Mouse (Mus musculus): ENCODE measurements around the gene Dda1. TPM values are rescaled to one million over a fixed set of nuclear protein-coding genes. Genes with fewer than 3 reads are reported as not detected.
"Not testable (repeated sequence)": the region's sequence is repeated elsewhere in the genome, so short reads cannot be mapped to it uniquely, and the experiment has no call there.

Gene Dda1
- polyA plus RNA-seq, 1 experiment: 103 TPM

DNA sequence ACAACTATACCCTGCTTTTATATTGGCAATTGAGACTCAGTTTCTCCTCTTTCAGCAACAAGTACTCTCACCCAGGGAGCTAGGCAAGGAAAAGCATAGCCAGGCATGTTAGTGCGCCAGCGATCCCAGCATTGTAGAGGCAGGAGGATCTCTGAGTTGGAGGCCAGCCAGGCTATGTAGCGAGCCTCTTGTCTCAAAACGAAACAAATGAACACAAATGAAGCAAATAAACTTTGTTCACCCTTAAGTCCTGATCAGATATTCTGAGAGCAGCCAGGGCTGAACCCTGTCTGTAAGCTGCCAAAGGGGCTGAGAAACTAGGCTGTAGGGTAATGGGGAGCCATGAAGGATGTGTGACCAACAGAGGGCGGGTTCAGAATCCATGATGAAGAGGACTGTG, 26.8 kb downstream of the Dda1 start:
- no peak for DNase-seq (ENCODE audit: low read depth)

DNA sequence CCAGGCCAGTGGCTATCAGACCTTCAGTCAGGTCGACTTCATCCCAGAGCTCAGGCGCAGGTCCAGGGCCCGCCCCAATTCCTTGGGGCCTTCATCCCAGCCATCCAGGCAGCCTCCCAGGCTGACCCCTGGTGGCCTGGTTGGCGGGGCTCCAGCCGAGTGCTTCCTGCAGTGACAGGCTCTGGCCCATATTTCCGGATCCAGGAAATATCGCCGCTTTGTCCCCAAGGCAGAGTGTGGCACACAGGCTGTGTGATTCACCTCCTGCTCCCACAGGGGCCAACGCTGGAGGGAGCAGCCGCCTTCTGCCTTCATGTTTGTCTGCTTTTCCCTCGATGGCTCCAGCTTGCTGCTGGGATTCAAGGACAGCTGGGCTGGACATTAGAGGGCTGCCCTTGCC, 27.5 kb downstream of the Dda1 start:
- no peak for DNase-seq (ENCODE audit: low read depth)

- DNase-seq (ENCODE audit: low read depth): no peak
These were observed 28.2 kb downstream of the Dda1 start for GRCm38 (mm10) chr8:71497077-71497645.

GRCm38 (mm10) chr8:71497881-71498501, 29.0 kb downstream of the Dda1 start:
- DNase-seq (ENCODE audit: low read depth): no peak

DNA sequence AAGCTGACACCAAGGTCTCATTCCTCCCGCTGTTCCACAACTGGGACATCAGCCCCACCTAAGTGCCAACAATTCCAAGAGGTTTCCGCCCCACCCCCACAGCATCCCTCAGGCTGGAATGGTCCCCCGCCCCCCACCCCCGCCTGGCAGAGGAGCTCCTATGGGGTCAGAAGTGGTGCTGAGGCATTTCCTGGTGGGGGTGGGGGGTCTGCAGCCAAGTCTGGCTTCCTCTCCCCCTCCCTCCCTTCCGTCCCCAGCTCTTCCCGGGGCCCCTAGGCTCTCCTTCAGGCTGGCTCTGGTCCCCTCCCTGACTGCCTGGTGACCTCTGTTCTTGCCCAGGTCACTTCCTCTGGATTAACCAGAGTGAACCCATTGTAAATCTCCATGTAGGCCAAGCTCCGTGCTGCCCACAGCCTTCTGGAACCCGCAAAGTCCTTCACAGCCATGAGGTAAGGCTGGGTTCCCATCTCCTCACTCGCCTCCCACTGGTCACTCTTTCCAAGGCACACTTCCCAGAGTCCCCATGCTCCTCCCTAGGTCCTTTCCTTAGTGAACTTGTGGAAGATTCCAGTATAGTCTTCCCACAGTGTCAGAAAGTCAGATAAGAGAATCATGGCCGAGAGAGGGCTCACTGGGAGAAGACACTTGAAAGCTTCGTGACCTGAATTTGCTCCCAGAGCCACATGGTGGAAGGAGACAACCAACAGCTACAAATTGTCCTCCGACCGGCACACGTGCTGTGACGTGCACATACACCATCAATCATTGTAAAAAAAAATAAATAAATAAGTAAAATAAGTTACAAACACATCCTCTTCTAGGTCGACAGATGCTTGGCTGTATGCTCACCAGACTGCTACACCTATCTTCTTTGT, 30.1 kb downstream of the Dda1 start:
- no peak for DNase-seq (ENCODE audit: low read depth)

GRCm38 (mm10) chr8:71504349-71504748, 35.4 kb downstream of the Dda1 start:
- DNase-seq (ENCODE audit: low read depth): no peak

DNA sequence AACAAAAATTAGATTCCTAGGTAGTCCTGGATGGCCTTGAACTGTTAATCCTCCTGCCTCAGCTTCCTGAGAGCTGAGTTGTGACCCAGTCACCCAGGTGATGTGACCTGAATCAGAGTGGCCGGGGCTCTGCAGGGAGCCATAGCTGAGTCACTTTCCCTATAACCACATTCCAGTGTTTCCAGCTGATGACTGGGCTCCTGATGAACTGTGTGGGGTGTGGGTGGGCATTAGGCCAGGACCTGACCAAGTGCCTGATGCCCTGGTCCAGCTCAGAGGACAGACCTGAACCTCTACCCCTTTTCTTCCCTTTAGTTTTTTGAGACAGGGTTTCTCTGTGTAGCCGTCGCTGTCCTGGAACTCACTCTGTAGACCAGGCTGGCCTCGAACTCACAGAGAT, 36.3 kb downstream of the Dda1 start:
- no peak for DNase-seq (ENCODE audit: low read depth)

DNA sequence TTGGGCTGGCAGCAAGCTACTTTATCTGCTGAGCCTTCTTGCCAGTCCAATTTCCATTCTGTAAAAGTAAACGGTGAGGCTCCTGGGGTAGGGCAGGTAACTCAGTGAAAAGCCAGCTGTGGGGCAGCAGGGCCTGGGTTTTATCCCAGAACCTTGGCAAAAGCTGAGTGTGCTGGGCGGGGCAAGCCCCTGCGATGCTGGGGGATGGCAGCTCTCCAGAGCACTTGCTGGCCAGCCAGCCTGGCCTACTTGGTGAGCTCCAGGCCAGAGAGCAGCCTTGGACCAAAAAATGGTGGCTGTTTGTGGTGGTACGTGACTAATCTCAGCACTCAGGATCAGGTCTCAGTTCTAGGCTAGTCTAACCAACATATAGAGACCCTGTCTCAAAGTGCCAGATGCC, 37.0 kb downstream of the Dda1 start:
- no peak for DNase-seq (ENCODE audit: low read depth)

DNA sequence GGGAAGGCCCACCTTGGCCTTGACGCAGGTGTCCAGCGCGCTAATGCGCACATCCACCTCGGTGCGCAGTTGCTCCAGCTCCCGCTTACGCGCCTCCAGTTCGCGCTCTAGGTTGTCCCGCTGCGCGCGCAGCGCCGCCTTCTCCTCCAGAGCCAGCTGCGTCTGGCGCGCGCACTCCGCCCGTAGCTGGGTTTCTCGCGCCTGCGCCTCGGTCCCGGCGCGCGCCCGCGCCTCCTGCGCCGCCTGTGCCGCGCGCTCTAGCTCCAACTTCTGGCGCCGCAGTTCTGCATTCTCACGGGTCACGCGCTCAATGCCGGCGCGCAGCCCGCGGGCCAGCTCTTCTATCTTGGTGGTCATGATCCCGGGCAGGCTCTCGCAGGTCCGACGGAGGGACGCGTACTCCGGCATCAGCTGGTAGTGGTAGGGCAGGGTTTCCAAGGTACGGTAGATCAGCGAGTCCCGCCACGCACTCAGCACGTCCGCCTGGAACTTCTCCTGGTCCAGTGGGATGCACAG, 38.6 kb downstream of the Dda1 start:
- DNase-seq (ENCODE audit: low read depth): no peak

DNA sequence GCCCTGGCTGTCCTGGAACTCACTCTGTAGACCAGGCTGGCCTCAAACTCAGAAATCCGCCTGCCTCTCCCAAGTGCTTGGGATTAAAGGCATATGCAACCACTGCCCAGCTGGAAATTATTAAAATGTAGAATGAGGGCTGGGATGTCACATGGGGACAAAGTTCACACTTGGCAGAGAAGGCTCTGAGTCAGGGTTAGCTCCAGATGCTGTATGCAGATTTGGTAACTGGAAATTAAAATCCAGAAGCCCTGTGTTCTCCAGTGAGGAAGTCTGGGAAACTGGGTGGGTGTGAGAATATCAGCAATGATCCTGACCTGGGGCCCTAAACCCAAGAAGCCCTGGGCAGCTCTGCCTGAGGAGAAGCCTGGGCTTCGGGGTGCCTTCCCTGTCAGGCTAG, 40.3 kb downstream of the Dda1 start:
- DNase-seq (ENCODE audit: low read depth): no peak

DNA sequence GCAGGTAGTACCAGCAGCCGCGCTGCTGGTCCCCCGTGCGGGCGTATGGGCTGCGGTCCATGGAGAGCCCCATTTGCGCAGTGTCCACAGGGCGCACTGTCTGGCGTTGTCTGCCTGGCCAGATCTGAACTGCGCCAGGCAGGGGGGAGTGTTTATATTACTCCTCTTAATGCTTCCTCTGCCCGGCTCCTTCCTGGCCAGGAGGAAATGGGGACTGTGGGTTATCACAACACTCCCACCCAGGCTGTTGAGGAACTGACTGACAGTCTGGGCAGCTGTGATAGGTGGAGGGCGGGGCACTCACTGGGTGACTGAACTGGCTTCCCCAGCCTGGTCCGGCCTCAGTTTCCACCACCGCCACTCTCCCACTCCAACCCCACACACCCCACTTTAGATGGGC, 42.6 kb downstream of the Dda1 start, which contains the start of gene Plvap:
Gene Plvap (minus strand): TSS at position 109 of the 400 bp plus-strand sequence.
- DNase-seq (ENCODE audit: low read depth): no peak

- no peak for DNase-seq (ENCODE audit: low read depth)
These were observed 44.2 kb downstream of the Dda1 start for GRCm38 (mm10) chr8:71513018-71513754.

DNA sequence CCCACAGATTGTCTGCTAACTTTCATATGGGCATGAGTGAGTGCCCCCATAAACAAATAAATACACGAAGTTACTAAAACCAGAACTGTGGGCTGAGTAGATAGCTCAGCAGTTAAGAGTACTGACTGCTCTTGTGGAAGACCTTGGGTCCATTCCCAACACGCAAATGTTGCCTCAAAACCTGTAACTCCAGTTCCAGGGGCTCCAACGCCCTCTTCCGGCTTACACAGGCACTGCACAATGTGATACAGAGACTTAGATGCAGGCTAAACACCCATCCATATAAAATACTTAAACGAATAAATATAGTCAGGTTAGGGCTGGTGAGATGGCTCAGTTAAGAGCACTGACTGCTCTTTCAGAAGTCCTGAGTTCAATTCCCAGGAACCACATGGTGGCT, 46.0 kb downstream of the Dda1 start:
- no peak for DNase-seq (ENCODE audit: low read depth)

DNA sequence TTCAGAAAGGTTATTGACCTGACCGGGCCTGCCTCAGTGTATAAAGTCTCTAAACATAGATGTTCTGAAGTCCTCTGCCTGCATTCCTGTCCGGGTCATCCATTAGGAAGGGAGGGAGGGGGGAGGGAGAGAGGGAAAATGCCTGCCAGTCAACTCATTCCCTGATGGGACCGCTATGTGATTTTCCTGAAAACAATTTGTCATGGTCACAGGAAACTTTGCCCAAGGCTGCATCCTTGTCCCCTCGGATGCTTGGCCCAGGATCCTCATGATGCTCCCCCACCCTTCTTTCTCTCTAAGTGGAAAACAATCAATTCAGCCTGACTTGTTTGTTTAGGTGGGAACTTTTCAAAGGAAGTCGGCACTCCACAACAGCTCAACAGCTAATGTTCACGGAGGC, 47.8 kb downstream of the Dda1 start:
- no peak for DNase-seq (ENCODE audit: low read depth)

GRCm38 (mm10) chr8:71519037-71519825, 50.2 kb downstream of the Dda1 start:
- not testable (repeated sequence) for DNase-seq (ENCODE audit: low read depth)

DNA sequence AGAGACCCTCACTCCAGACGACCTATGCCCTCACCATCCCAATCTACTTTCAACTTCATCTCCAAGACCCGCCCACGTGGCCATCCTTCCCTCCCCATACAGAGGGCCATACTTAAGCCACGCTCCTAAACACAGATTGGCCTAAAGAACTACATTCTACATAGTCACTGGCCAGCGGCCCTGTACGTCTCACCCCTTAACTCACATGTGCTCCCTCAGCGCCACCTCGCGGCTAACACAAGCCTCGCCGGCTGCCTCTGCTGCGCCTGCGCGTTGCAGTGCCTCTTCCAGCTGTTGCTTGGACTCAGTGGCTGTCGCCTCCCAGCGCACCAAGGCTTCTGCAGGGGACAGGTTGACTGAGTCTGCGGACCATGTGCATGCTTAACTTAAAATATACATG, 52.6 kb downstream of the Dda1 start:
- no peak for DNase-seq (ENCODE audit: low read depth)

DNA sequence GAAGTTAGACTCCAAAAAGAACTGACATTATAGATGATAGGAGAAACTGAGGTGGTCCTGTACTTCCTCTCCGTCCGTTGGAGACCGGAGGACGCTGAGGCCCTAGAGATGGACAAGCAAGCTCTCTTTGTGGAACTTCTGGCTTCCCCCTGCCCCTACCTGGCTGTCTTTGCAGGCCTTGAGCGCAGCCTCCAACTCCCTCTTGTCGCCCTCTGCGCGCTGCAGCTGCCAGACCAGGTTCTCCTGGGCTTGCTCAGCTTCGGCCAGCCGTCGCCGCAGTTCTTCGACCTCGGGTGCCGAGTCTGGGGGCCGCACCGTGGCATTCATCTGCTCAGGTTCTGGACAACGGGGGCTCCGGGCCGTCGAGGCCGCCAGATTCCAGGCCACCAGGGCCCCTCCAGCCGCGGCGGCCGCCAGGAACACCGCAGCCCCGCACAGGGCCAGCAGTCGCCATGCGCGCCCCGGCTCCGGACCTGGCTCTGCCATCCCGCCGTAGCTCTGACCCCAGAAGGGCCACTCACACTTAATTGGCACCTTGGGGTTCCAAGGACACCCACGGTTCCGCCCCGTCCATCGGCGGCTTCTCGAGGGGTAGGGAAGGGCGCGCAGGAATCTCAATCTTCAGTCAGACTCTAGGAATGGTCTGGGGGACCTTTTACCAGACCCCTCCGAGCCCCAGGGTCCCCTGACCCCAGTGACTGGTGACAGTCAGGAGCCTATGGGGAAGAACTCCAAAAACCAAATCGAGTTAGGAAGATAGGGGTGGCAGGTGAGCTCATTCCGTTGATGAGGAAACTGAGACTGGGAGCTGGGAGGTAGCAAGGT, 56.4 kb downstream of the Dda1 start, which contains the start of gene Ccdc194:
Gene Ccdc194 (minus strand): TSS at position 486 of the 825 bp plus-strand sequence.
- no peak for DNase-seq (ENCODE audit: low read depth)
